Mouse (Mus musculus) small intestine, adult 2 months (tissue): ENCODE data around the gene Rps26. TPM values are rescaled to one million over a fixed set of nuclear protein-coding genes. Genes with fewer than 3 reads are reported as not detected.

Experiments
- H3K27ac ChIP-seq: fragments of 200-500 bp; 2 replicates; pipeline ENCODE4 v1.5.1; 2012; ENCODE audit warnings: low read depth, low read length, control low read depth, inconsistent platforms; ENCODE audit not compliant: insufficient read depth
- H3K27me3 ChIP-seq: fragments of 200-500 bp; 2 replicates; pipeline ENCODE4 v1.6.1; 2012; ENCODE audit warnings: mild to moderate bottlenecking, moderate library complexity, low read length, inconsistent platforms; ENCODE audit not compliant: control insufficient read depth, insufficient read depth
- H3K36me3 ChIP-seq: fragments of 200-500 bp; 2 replicates; pipeline ENCODE4 v1.6.1; 2012; ENCODE audit warnings: mild to moderate bottlenecking, low read length, control low read depth, inconsistent platforms; ENCODE audit not compliant: control insufficient read depth, insufficient read depth
- H3K4me1 ChIP-seq: fragments of 200-500 bp; 2 replicates; pipeline ENCODE4 v1.6.1; 2012; ENCODE audit warnings: low read length, inconsistent platforms, mixed read lengths; ENCODE audit not compliant: control insufficient read depth, insufficient read depth, insufficient read length
- H3K4me3 ChIP-seq: fragments of 200-500 bp; 2 replicates; pipeline ENCODE4 v1.5.1; 2012; ENCODE audit warnings: low read depth, mild to moderate bottlenecking, control low read depth, inconsistent platforms, low read length, moderate library complexity
- CTCF ChIP-seq: fragments of 200-500 bp; IDR thresholded peaks from 2 replicates; pipeline ENCODE4 v1.5.1; 2012; ENCODE audit warnings: low read depth, mild to moderate bottlenecking, control low read depth, inconsistent platforms, low read length, moderate library complexity, mixed read lengths; ENCODE audit not compliant: insufficient replicate concordance, insufficient read length; ENCODE audit errors: extremely low read depth
- POLR2A ChIP-seq: fragments of 200-500 bp; IDR thresholded peaks from 2 replicates; pipeline ENCODE4 v1.6.1; 2012; ENCODE audit warnings: low read depth, mild to moderate bottlenecking, control low read depth, inconsistent platforms, low read length, moderate library complexity
- WGBS: fragments of 180-500 bp; shearing (Covaris S2); methylation state at CpG from one replicate; pipeline ENCODE4 v1.1.7; 2018; 5-methylcytosine and 5-hydroxymethylcytosine counted together
- polyA plus RNA-seq: library from polyadenylated mRNA; depleted of rRNA; stranded (reverse); fragments of >200 nt; gene quantifications from 2 replicates; pipeline ENCODE4 v1.2.3, GENCODE M21; 2012

Gene Rps26
- polyA plus RNA-seq, 1 experiment: 930 TPM

DNA sequence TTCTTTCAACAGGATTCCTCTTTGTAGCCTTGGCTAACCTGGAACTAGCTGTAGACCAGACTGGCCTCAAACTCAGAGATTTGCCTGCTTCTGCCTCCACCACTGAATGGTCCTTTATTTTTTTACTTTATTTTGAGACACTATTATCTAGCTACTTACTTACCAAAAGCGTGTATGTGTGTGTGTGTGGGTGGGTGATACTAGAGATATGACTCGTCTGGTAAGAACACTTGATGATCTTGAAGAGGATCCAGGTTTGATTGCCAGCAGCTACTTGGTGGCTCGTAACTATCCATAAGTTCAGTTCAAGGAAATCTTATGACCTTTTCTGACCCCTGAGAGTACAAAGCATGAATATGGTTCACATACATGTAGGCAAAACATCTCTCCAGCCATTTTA, 38.8 kb upstream of the Rps26 start:
- Histone ChIP-seq H3K4me3 (no peak overlapping the region), H3K4me1 (no peaks in the 10 kb centered on the region), H3K27me3 (no peaks in the 10 kb centered on the region), H3K36me3 (no peaks in the 10 kb centered on the region), H3K27ac (no peak overlapping the region)
- no peak for TF ChIP-seq POLR2A
- no peak for TF ChIP-seq CTCF
- 69% methylated on average over 3 of the region's 3 CpGs for WGBS

DNA sequence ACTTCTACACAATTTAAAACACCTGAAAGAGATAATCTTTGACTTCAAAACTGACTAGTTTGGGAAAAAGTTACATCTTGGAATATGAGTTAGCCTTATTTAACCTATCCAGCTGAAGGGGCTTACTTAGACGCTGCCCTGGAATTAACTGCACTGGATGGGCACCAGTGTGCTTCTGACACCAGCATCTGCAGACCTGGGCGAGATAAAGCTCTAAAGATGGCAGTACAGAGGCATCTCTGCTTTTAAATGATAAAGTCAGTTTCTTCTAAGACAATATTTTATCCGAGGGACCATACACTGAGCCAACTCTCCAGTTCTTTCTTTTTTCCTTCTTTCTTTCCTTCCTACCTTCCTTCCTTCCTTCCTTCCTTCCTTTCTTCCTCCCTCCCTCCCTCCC, 38.3 kb upstream of the Rps26 start:
- WGBS: 77% methylated on average over 3 of the region's 3 CpGs
- Histone ChIP-seq H3K27ac (no peak overlapping the region), H3K36me3 (no peaks in the 10 kb centered on the region), H3K4me1 (no peaks in the 10 kb centered on the region), H3K27me3 (no peaks in the 10 kb centered on the region), H3K4me3 (no peak overlapping the region)
- TF ChIP-seq CTCF (no peak), POLR2A (no peak)

- H3K4me1 ChIP-seq: no peaks in the 10 kb centered on the region
- WGBS: 48% methylated on average over 5 of the region's 5 CpGs
- no peaks in the 10 kb centered on the region for H3K27me3 ChIP-seq
- H3K27ac ChIP-seq: no peak overlapping the region
- TF ChIP-seq POLR2A (no peak), CTCF (no peak)
- H3K4me3 ChIP-seq: no peak overlapping the region
- no peaks in the 10 kb centered on the region for H3K36me3 ChIP-seq
These were observed 37.1 kb upstream of the Rps26 start for GRCm38 (mm10) chr10:128663441-128664220.

GRCm38 (mm10) chr10:128662465-128662864, 35.9 kb upstream of the Rps26 start:
- Histone ChIP-seq H3K4me3 (no peak overlapping the region), H3K27ac (no peak overlapping the region), H3K4me1 (no peaks in the 10 kb centered on the region), H3K27me3 (no peaks in the 10 kb centered on the region), H3K36me3 (no peaks in the 10 kb centered on the region)
- TF ChIP-seq POLR2A: no peak
- TF ChIP-seq CTCF: no peak

- TF ChIP-seq CTCF (no peak), POLR2A (no peak)
- Histone ChIP-seq H3K4me1 (no peaks in the 10 kb centered on the region), H3K4me3 (no peak overlapping the region), H3K36me3 (no peaks in the 10 kb centered on the region), H3K27me3 (no peaks in the 10 kb centered on the region), H3K27ac (no peak overlapping the region)
- WGBS: 67% methylated on average over 9 of the region's 9 CpGs
These were observed 32.9 kb upstream of the Rps26 start for GRCm38 (mm10) chr10:128659490-128659889.

- WGBS: 41% methylated on average over 9 of the region's 9 CpGs
These were observed 31.3 kb upstream of the Rps26 start for GRCm38 (mm10) chr10:128657844-128658243.

GRCm38 (mm10) chr10:128656731-128657130, 30.2 kb upstream of the Rps26 start:
- Histone ChIP-seq H3K4me3 (no peak overlapping the region), H3K27me3 (no peaks in the 10 kb centered on the region), H3K27ac (no peak overlapping the region), H3K4me1 (no peaks in the 10 kb centered on the region), H3K36me3 (no peaks in the 10 kb centered on the region)
- WGBS: 26% methylated on average over 1 of the region's 1 CpGs
- TF ChIP-seq CTCF: no peak
- no peak for TF ChIP-seq POLR2A

More at GRCm38 (mm10) chr10:128657844-128658243, 31.3 kb upstream of the Rps26 start:
- H3K36me3 ChIP-seq: no peaks in the 10 kb centered on the region
- no peaks in the 10 kb centered on the region for H3K4me1 ChIP-seq
- no peaks in the 10 kb centered on the region for H3K27me3 ChIP-seq
- TF ChIP-seq POLR2A: no peak
- TF ChIP-seq CTCF: no peak
- H3K4me3 ChIP-seq: no peak overlapping the region
- no peak overlapping the region for H3K27ac ChIP-seq
